Mouse (Mus musculus): ENCODE data around the gene Rbl1. TPM values are rescaled to one million over a fixed set of nuclear protein-coding genes. Genes with fewer than 3 reads are reported as not detected.

Gene Rbl1
- total RNA-seq (2023): 27.1 and 35.3 TPM in 2 replicates

DNA sequence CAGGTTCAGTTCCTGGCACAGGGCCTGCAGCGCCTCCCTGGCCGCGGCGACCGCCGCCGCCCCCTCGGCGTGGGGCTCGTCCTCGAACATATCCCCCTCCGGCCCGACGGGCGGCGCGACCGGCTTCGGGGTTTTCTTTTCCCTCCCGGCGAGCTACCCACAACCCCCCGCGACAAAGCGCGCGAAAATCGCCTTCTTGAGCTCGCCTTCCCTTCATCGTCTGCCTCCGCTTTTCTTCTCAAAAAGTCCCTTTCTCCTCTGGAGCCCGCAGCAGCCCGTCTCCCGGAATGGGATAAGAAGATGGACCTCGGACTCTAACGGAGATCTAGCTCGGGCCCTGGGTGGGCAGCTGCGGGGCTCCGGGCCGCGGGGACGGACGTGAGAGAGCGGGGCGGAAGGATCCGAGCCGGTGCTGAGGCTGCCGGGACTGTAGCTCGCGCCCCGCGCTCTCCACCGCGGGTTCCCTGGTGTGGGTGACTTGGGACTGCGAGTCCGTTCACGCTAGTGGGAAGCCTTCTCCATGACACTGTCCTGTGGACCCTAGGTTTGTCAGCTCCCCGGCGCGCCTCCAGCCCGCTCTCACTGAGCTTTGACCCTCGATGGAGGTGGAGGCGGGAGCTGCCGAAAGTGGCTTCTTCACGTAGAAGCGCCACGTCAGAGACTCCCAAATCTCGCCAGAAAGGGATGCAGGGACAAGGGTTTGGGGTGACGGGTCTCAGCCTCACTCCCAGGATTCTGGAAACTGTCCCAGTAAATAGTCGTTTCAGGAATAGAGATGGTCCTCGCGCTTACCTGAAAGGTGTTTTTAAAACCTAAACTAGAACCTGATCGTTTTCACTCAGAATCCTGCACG is at the start of gene Rbl1:
Gene Rbl1, minus strand, starts transcription at position 169 of the 853 bp plus-strand sequence.

DNA sequence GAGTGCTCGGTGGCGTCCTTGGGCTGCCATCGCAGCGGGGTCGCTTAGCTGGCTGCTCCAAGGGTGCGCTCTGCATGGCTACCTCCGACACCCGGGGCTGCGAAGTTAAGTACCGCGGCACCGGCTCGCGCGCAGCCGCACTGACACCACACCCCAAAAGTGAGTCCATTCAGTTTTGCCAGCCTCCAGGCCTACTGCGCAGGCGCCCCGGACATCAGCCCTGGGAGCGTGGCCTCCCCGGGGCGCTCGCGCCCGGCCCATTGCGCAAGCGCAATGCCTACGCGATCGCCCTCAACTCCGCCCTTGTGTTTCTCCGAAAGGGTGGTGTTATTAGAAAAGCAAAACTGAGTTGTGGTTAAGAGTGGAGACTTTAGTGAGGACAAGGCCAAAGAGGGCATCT is 69.3 kb downstream of the Rbl1 start, which contains the start of gene Samhd1:
Gene Samhd1, minus strand, starts transcription at position 252 of the 400 bp plus-strand sequence.

Other genes with a start within 250 kb of the Rbl1 start
- gene Ndrg3, start 212.5 kb downstream of the Rbl1 start, total RNA-seq (2023): 10.2 and 12.2 TPM in 2 replicates
- gene Dsn1, start 197.4 kb downstream of the Rbl1 start, total RNA-seq (2023): 22.6 and 28.7 TPM in 2 replicates
- gene Soga1, start 125.3 kb downstream of the Rbl1 start, total RNA-seq (2023): 1.8 and 3.3 TPM in 2 replicates
- not detected in 2 replicates for gene Tldc2, start 117.5 kb downstream of the Rbl1 start, total RNA-seq (2023)
- gene Samhd1, start 69.3 kb downstream of the Rbl1 start, total RNA-seq (2023): 576 and 586 TPM in 2 replicates
- gene Rpn2, start 74.5 kb upstream of the Rbl1 start, total RNA-seq (2023): 97.4 and 98.2 TPM in 2 replicates
- gene Mroh8, start 75.0 kb upstream of the Rbl1 start, total RNA-seq (2023): not detected in 2 replicates
- gene Ghrh, start 143.0 kb upstream of the Rbl1 start, total RNA-seq (2023): not detected in 2 replicates
- 11.3 and 15.4 TPM in 2 replicates for gene Manbal, start 163.1 kb upstream of the Rbl1 start, total RNA-seq (2023)
- gene Src, start 213.9 kb upstream of the Rbl1 start, total RNA-seq (2023): 0.52 and 0.82 TPM in 2 replicates

All from neutrophil, adult 65 days (primary cell).